Mouse (Mus musculus): ENCODE measurements at regions not wholly inside any gene's neighbourhood (a gene's known extent, or its start where the extent isn't known, plus 50 kb on each side); places are given as distances from the start of the nearest gene placed in this dataset.

DNA sequence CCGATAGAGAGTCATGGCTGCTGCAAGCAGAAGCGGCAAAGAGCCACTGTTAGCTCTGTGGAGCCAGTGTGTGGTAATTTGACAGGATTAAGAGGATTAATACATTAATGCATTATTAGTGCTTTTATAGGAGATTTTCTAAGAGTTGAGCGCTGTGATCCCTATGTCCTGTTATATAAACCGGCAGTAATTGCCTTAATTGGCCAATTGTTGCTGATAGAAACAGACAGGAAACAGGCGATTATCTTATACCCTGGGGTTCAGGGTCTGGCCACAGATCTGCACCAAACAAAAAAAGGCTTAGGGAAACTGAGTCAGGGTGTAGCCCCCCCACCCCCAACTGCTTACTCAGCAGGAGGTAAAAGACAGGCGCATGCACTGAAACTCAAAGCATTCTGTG, 436.7 kb downstream of the Cdk5rap2 start:
- TF ChIP-seq CTCF (IDR thresholded peaks at IDR 0.05) = no peak
- TF ChIP-seq POLR2A (IDR thresholded peaks at IDR 0.05; ENCODE audit: insufficient read depth, low read depth, low read length) = no peak
- no peak for TF ChIP-seq EP300 (IDR thresholded peaks at IDR 0.05; ENCODE audit: insufficient read depth, low read depth, low read length)
